Mouse (Mus musculus) forebrain, embryonic 11.5 days (tissue): Measurements from ENCODE around the gene Ptma. TPM values are rescaled to one million over a fixed set of nuclear protein-coding genes. Genes with fewer than 3 reads are reported as not detected.

Source experiments
- ATAC-seq: fragments of 200-750 bp; cut with Nextera tagmentation; replicated peaks from 2 replicates; pipeline ENCODE4 v1.8.0; 2017; ENCODE audit warnings: moderate TSS enrichment; ENCODE audit not compliant: low FRiP score
- DNase-seq: peaks from one replicate; pipeline ENCODE4 v3.0.0-alpha.2; 2017; ENCODE audit warnings: low spot score
- H3K27ac ChIP-seq: fragments of 300-500 bp; sonication (generic); 2 replicates; pipeline ENCODE4 v1.5.1; 2014; ENCODE audit warnings: low read depth, low read length
- H3K27me3 ChIP-seq: fragments of 300-500 bp; sonication (generic); 2 replicates; pipeline ENCODE4 v1.6.1; 2014; ENCODE audit warnings: mild to moderate bottlenecking, low read length, mixed read lengths; ENCODE audit not compliant: control insufficient read depth, insufficient read depth
- H3K36me3 ChIP-seq: fragments of 300-500 bp; sonication (generic); 2 replicates; pipeline ENCODE4 v1.6.1; 2014; ENCODE audit warnings: mild to moderate bottlenecking, low read length, moderate library complexity, mixed read lengths; ENCODE audit not compliant: control insufficient read depth, insufficient read depth
- H3K4me1 ChIP-seq: fragments of 300-500 bp; sonication (generic); replicated peaks from 2 replicates; pipeline ENCODE4 v1.6.1; 2014; ENCODE audit warnings: low read length, mixed read lengths; ENCODE audit not compliant: control insufficient read depth, insufficient read depth
- H3K4me2 ChIP-seq: fragments of 300-500 bp; sonication (generic); 2 replicates; pipeline ENCODE4 v1.6.1; 2014; ENCODE audit warnings: low read depth, mild to moderate bottlenecking, low read length, moderate library complexity, mixed read lengths; ENCODE audit not compliant: severe bottlenecking
- H3K4me3 ChIP-seq: fragments of 300-500 bp; sonication (generic); 2 replicates; pipeline ENCODE4 v1.5.1; 2014; ENCODE audit warnings: low read depth, low read length
- H3K9ac ChIP-seq: fragments of 300-500 bp; sonication (generic); 2 replicates; pipeline ENCODE4 v1.6.1; 2014; ENCODE audit warnings: low read length
- H3K9me3 ChIP-seq: fragments of 300-500 bp; sonication (generic); 2 replicates; pipeline ENCODE4 v1.6.1; 2016; ENCODE audit warnings: low read length, mixed read lengths; ENCODE audit not compliant: control insufficient read depth
- WGBS: fragments of 180-500 bp; shearing (Covaris S2); extraction: QIAGEN DNeasy Blood & Tissue Kit; methylation state at CpG from one replicate; pipeline ENCODE4 v1.1.7; 2014; 5-methylcytosine and 5-hydroxymethylcytosine counted together
- polyA plus RNA-seq: library from polyadenylated mRNA; unstranded; fragments of >200 nt; fragmentation: Nextera tagmentation; extraction: Ambion mirVana; gene quantifications from 2 replicates; pipeline ENCODE4 v1.2.1, GENCODE M21; 2014

Ptma gene
- 3,230 and 3,412 TPM in 2 replicates for polyA plus RNA-seq

- peak within 1 kb of the TSS; percentile 100 for H3K4me3 ChIP-seq
- DNase-seq (peak; percentile 100), ATAC-seq (peak; percentile 94)
- peak within 1 kb of the TSS; percentile 99 for H3K27ac ChIP-seq
- no peaks in the 10 kb centered on the region for H3K27me3 ChIP-seq
- peaks cover 18% of the 10 kb centered on the region for H3K4me1 ChIP-seq
- peak within 1 kb of the TSS; percentile 97 for H3K4me2 ChIP-seq
- H3K9me3 ChIP-seq = no peaks in the 10 kb centered on the region
- H3K9ac ChIP-seq = peak within 1 kb of the TSS; percentile 100
- H3K36me3 ChIP-seq = peaks cover 12% of the 10 kb centered on the region; the same call in 1 of the 2 replicates
- under 1% methylated on average over 54 of the region's 63 CpGs for WGBS
Observed at GRCm38 (mm10) chr1:86526116-86526788, at the start of gene Ptma. Gene Ptma (plus strand): TSS chr1:86526726.

GRCm38 (mm10) chr1:86477738-86478285, 48.7 kb upstream of the Ptma start:
- no peaks in the 10 kb centered on the region for H3K9me3 ChIP-seq
- H3K4me2 ChIP-seq = no peak overlapping the region
- no peaks in the 10 kb centered on the region for H3K36me3 ChIP-seq
- DNase-seq (no peak), ATAC-seq (no peak)
- H3K27me3 ChIP-seq = no peaks in the 10 kb centered on the region
- no peaks in the 10 kb centered on the region for H3K4me1 ChIP-seq
- 94% methylated on average over 5 of the region's 5 CpGs for WGBS
- H3K9ac ChIP-seq = no peak overlapping the region
- H3K27ac ChIP-seq = no peak overlapping the region
- no peak overlapping the region for H3K4me3 ChIP-seq

GRCm38 (mm10) chr1:86479099-86479825, 47.3 kb upstream of the Ptma start:
- DNase-seq (no peak), ATAC-seq (no peak)
- H3K9me3 ChIP-seq = no peaks in the 10 kb centered on the region
- H3K27ac ChIP-seq = no peak overlapping the region
- no peak overlapping the region for H3K9ac ChIP-seq
- H3K36me3 ChIP-seq = no peaks in the 10 kb centered on the region
- 91% methylated on average over 8 of the region's 8 CpGs for WGBS
- no peak overlapping the region for H3K4me2 ChIP-seq
- no peaks in the 10 kb centered on the region for H3K27me3 ChIP-seq
- H3K4me1 ChIP-seq = no peaks in the 10 kb centered on the region
- no peak overlapping the region for H3K4me3 ChIP-seq

- no peak overlapping the region for H3K4me3 ChIP-seq
- DNase-seq = no peak
- WGBS = 89% methylated on average over 6 of the region's 6 CpGs
- H3K4me1 ChIP-seq = no peaks in the 10 kb centered on the region
- no peak overlapping the region for H3K27ac ChIP-seq
- ATAC-seq = no peak
- no peak overlapping the region for H3K9ac ChIP-seq
- no peak overlapping the region for H3K4me2 ChIP-seq
- no peaks in the 10 kb centered on the region for H3K36me3 ChIP-seq
- no peaks in the 10 kb centered on the region for H3K27me3 ChIP-seq
- no peaks in the 10 kb centered on the region for H3K9me3 ChIP-seq
Observed at GRCm38 (mm10) chr1:86480288-86480687, 46.2 kb upstream of the Ptma start.

GRCm38 (mm10) chr1:86480735-86481447, 45.6 kb upstream of the Ptma start:
- Histone ChIP-seq H3K9me3 (no peaks in the 10 kb centered on the region), H3K36me3 (no peaks in the 10 kb centered on the region), H3K9ac (no peak overlapping the region), H3K27ac (no peak overlapping the region), H3K4me2 (no peak overlapping the region), H3K4me1 (no peaks in the 10 kb centered on the region), H3K4me3 (no peak overlapping the region), H3K27me3 (no peaks in the 10 kb centered on the region)
- no peak for DNase-seq
- WGBS = 88% methylated on average over 8 of the region's 8 CpGs
- no peak for ATAC-seq

- H3K4me1 ChIP-seq = no peaks in the 10 kb centered on the region
- no peak overlapping the region for H3K27ac ChIP-seq
- no peak overlapping the region for H3K9ac ChIP-seq
- no peak overlapping the region for H3K4me2 ChIP-seq
- no peaks in the 10 kb centered on the region for H3K36me3 ChIP-seq
- 78% methylated on average over 7 of the region's 7 CpGs for WGBS
- H3K9me3 ChIP-seq = no peaks in the 10 kb centered on the region
- DNase-seq = no peak
- ATAC-seq = no peak
- H3K27me3 ChIP-seq = no peaks in the 10 kb centered on the region
- H3K4me3 ChIP-seq = no peak overlapping the region
Observed at GRCm38 (mm10) chr1:86481468-86481867, 45.1 kb upstream of the Ptma start.

- 87% methylated on average over 11 of the region's 11 CpGs for WGBS
- DNase-seq (no peak), ATAC-seq (no peak)
- Histone ChIP-seq H3K4me3 (no peak overlapping the region), H3K9me3 (no peaks in the 10 kb centered on the region), H3K4me2 (no peak overlapping the region), H3K36me3 (no peaks in the 10 kb centered on the region), H3K27ac (no peak overlapping the region), H3K4me1 (no peaks in the 10 kb centered on the region), H3K9ac (no peak overlapping the region), H3K27me3 (no peaks in the 10 kb centered on the region)
Observed at GRCm38 (mm10) chr1:86482288-86482687, 44.2 kb upstream of the Ptma start.

- Histone ChIP-seq H3K4me2 (no peak overlapping the region), H3K27me3 (no peaks in the 10 kb centered on the region), H3K4me1 (no peaks in the 10 kb centered on the region), H3K9ac (no peak overlapping the region), H3K36me3 (no peaks in the 10 kb centered on the region), H3K4me3 (no peak overlapping the region), H3K27ac (no peak overlapping the region), H3K9me3 (no peaks in the 10 kb centered on the region)
- ATAC-seq (no peak), DNase-seq (no peak)
- 36% methylated on average over 1 of the region's 1 CpGs for WGBS
Observed at GRCm38 (mm10) chr1:86482761-86483160, 43.8 kb upstream of the Ptma start.
